Mouse (Mus musculus) embryonic facial prominence, embryonic 14.5 days (tissue): ENCODE results near the gene Mme. TPM values are rescaled to one million over a fixed set of nuclear protein-coding genes. Genes with fewer than 3 reads are reported as not detected.
A peak's percentile ranks its signal among the peaks of the same experiment; 100 is the strongest.

ENCODE experiments used
- ATAC-seq: fragments of 200-750 bp; cut with Nextera tagmentation; 2 replicates; pipeline ENCODE4 v1.8.0; 2017; ENCODE audit warnings: low read depth, moderate number of reproducible peaks, moderate TSS enrichment
- DNase-seq: peaks from one replicate; pipeline ENCODE4 v3.0.0-alpha.2; 2015; ENCODE audit warnings: low spot score
- H3K27ac ChIP-seq: fragments of 300-500 bp; sonication (generic); replicated peaks from 2 replicates; pipeline ENCODE4 v1.5.1; 2014; ENCODE audit warnings: low read depth, mild to moderate bottlenecking, low read length, moderate library complexity
- H3K27me3 ChIP-seq: fragments of 300-500 bp; sonication (generic); replicated peaks from 2 replicates; pipeline ENCODE4 v1.6.1; 2014; ENCODE audit warnings: low read length; ENCODE audit not compliant: control insufficient read depth, insufficient read depth
- H3K36me3 ChIP-seq: fragments of 300-500 bp; sonication (generic); 2 replicates; pipeline ENCODE4 v1.6.1; 2014; ENCODE audit warnings: low read length, mixed read lengths; ENCODE audit not compliant: control insufficient read depth, insufficient read depth
- H3K4me1 ChIP-seq: fragments of 300-500 bp; sonication (generic); 2 replicates; pipeline ENCODE4 v1.6.1; 2014; ENCODE audit warnings: antibody characterized with exemption, low read length; ENCODE audit not compliant: control insufficient read depth, insufficient read depth
- H3K4me2 ChIP-seq: fragments of 300-500 bp; sonication (generic); 2 replicates; pipeline ENCODE4 v1.6.1; 2014; ENCODE audit warnings: low read depth, mild to moderate bottlenecking, low read length, moderate library complexity, mixed read lengths
- H3K4me3 ChIP-seq: fragments of 300-500 bp; sonication (generic); 2 replicates; pipeline ENCODE4 v1.5.1; 2014; ENCODE audit warnings: low read depth, mild to moderate bottlenecking, low read length
- H3K9ac ChIP-seq: fragments of 300-500 bp; sonication (generic); 2 replicates; pipeline ENCODE4 v1.6.1; 2014; ENCODE audit warnings: low read depth, mild to moderate bottlenecking, low read length, moderate library complexity, mixed read lengths
- H3K9me3 ChIP-seq: fragments of 300-500 bp; sonication (generic); 2 replicates; pipeline ENCODE4 v1.6.1; 2016; ENCODE audit warnings: low read length; ENCODE audit not compliant: control insufficient read depth
- WGBS: fragments of 180-500 bp; shearing (Covaris S2); extraction: QIAGEN DNeasy Blood & Tissue Kit; methylation state at CpG from one replicate; pipeline ENCODE4 v1.1.7; 2014; 5-methylcytosine and 5-hydroxymethylcytosine counted together
- polyA plus RNA-seq: library from polyadenylated mRNA; unstranded; fragments of >200 nt; fragmentation: Nextera tagmentation; extraction: Ambion mirVana; gene quantifications from 2 replicates; pipeline ENCODE4 v1.2.1, GENCODE M21; 2014

Gene Mme
- 51.6 and 58.8 TPM in 2 replicates for polyA plus RNA-seq

- Histone ChIP-seq H3K27ac (no peak within 1 kb of the TSS), H3K4me1 (no peaks in the 10 kb centered on the region), H3K4me2 (no peak within 1 kb of the TSS), H3K27me3 (no peaks in the 10 kb centered on the region), H3K4me3 (no peak within 1 kb of the TSS), H3K9me3 (no peaks in the 10 kb centered on the region), H3K36me3 (no peaks in the 10 kb centered on the region), H3K9ac (no peak within 1 kb of the TSS)
- DNase-seq (no peak), ATAC-seq (no peak)
- WGBS, result 82% methylated on average over 7 of the region's 7 CpGs
Measured at GRCm38 (mm10) chr3:63241099-63241587, at the start of gene Mme. Gene Mme (plus strand): TSS chr3:63241537.

- H3K4me3 ChIP-seq, result no peak overlapping the region
Measured at GRCm38 (mm10) chr3:63196565-63196964, 44.8 kb upstream of the Mme start.

GRCm38 (mm10) chr3:63198026-63198425 lies 43.3 kb upstream of the Mme start:
- Histone ChIP-seq H3K9ac (no peak overlapping the region), H3K36me3 (no peaks in the 10 kb centered on the region), H3K27ac (no peak overlapping the region), H3K4me2 (no peak overlapping the region), H3K4me3 (no peak overlapping the region), H3K4me1 (no peaks in the 10 kb centered on the region), H3K27me3 (no peaks in the 10 kb centered on the region), H3K9me3 (no peaks in the 10 kb centered on the region)
- no peak for DNase-seq
- 94% methylated on average over 2 of the region's 2 CpGs for WGBS
- ATAC-seq, result no peak

More at GRCm38 (mm10) chr3:63196565-63196964, 44.8 kb upstream of the Mme start:
- Histone ChIP-seq H3K36me3 (no peaks in the 10 kb centered on the region), H3K9ac (no peak overlapping the region), H3K27me3 (no peaks in the 10 kb centered on the region), H3K4me2 (no peak overlapping the region), H3K4me1 (no peaks in the 10 kb centered on the region), H3K9me3 (no peaks in the 10 kb centered on the region), H3K27ac (no peak overlapping the region)
- ATAC-seq (no peak), DNase-seq (peak; percentile 67)
- WGBS, result 55% methylated on average over 3 of the region's 3 CpGs

DNA sequence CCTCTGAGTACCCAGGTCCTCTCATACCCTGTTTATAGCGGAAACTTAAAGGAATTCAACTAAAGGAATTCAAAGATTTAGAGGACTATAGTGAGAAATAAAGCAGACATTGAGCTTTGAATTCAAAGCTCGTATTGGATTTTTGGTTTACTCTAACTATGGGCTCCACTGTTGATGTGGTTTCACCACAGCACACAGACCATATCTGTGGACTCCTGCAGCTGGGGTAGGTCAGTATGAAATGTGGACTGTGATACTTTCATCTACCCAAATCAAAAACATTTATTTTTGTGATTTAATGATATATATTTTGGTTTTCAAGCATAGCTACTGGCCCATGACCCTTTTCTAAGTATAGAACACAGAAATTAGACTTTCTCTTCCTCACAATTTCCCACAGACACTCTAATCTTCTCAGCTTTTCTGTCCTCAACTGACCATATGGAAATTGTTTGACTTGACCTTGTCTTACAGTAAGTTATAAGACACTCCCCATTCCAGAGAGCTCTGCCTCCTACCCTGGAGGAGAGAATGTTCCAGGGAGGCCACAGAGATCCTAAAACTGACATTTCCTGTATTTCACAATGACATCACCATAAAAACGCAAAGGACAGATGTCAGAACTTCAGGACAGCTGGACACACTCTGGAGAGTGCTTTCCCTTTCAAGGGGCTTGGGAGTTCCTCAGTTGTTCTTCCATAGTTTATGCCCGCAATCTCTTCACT lies 19.3 kb upstream of the Mme start:
- no peak overlapping the region for H3K4me3 ChIP-seq
- no peaks in the 10 kb centered on the region; the same call in 1 of the 2 replicates for H3K4me1 ChIP-seq
- no peak overlapping the region for H3K9ac ChIP-seq
- H3K9me3 ChIP-seq, result no peaks in the 10 kb centered on the region
- no peaks in the 10 kb centered on the region for H3K27me3 ChIP-seq
- H3K27ac ChIP-seq, result no peak overlapping the region
- H3K36me3 ChIP-seq, result no peaks in the 10 kb centered on the region
- H3K4me2 ChIP-seq, result no peak overlapping the region
- WGBS, result 79% methylated on average over 4 of the region's 4 CpGs
- ATAC-seq, result no peak
- peak; percentile 19 for DNase-seq

DNA sequence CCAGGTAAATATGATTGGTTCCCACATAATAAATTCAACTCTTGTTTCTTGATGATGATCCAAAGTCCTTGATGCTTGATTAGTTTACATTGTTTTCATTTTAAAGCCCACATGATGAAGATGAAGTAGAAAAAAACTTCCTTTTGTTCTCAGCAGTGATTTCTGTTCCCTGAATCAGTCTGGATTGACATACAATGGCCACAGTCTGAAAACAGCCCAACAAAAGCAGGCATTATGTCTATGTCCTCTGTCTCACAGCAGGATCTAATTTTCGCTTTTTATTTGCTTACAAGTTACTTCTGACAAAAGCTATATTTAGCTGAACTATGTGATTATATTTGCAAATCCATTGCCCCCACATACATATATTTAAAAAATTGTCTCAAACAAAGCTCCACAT lies 17.7 kb upstream of the Mme start:
- 57% methylated on average over 1 of the region's 1 CpGs for WGBS
- Histone ChIP-seq H3K9me3 (no peaks in the 10 kb centered on the region), H3K9ac (no peak overlapping the region), H3K27ac (no peak overlapping the region), H3K4me2 (no peak overlapping the region), H3K36me3 (no peaks in the 10 kb centered on the region), H3K4me1 (no peaks in the 10 kb centered on the region; the same call in 1 of the 2 replicates), H3K27me3 (no peaks in the 10 kb centered on the region), H3K4me3 (no peak overlapping the region)
- ATAC-seq (no peak), DNase-seq (peak; percentile 19)

DNA sequence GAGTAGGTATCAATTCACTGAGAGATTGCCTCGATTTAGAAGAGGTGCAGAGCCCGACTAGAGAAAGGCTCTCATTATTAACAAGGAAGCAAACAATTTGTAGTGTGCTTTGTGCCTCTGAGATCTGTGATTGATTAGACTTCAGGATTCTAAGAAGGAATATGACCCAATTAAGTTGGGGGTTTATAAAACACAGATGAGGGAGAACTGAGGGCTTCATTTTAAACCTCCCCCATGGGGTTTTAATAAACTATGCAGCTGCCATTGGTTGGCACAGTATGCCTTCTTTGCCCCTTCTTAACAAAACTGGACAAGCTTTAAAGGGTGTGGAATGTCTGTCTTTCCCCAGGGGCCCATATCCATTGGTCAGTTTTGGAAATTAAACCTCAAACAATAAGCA lies 5.4 kb upstream of the Mme start:
- Histone ChIP-seq H3K27me3 (no peaks in the 10 kb centered on the region), H3K27ac (no peak overlapping the region), H3K4me2 (no peak overlapping the region), H3K36me3 (no peaks in the 10 kb centered on the region), H3K9ac (no peak overlapping the region), H3K9me3 (no peaks in the 10 kb centered on the region), H3K4me3 (no peak overlapping the region), H3K4me1 (no peaks in the 10 kb centered on the region)
- DNase-seq (no peak), ATAC-seq (no peak)
- WGBS, result 26% methylated on average over 2 of the region's 2 CpGs

- no peak for ATAC-seq
- Histone ChIP-seq H3K4me3 (no peak overlapping the region), H3K36me3 (no peaks in the 10 kb centered on the region), H3K4me1 (no peaks in the 10 kb centered on the region), H3K9ac (no peak overlapping the region), H3K4me2 (no peak overlapping the region), H3K9me3 (no peaks in the 10 kb centered on the region), H3K27me3 (no peaks in the 10 kb centered on the region), H3K27ac (no peak overlapping the region)
- no peak for DNase-seq
Measured at GRCm38 (mm10) chr3:63243721-63244120, 2.4 kb downstream of the Mme start.

- H3K27me3 ChIP-seq, result no peaks in the 10 kb centered on the region
- H3K4me1 ChIP-seq, result no peaks in the 10 kb centered on the region
- no peak overlapping the region for H3K4me2 ChIP-seq
- H3K4me3 ChIP-seq, result no peak overlapping the region
- no peaks in the 10 kb centered on the region for H3K9me3 ChIP-seq
- no peaks in the 10 kb centered on the region for H3K36me3 ChIP-seq
- DNase-seq, result no peak
- ATAC-seq, result peak; percentile 6; the same call in 1 of the 2 replicates
- H3K9ac ChIP-seq, result no peak overlapping the region
- no peak overlapping the region for H3K27ac ChIP-seq
- WGBS, result 78% methylated on average over 2 of the region's 2 CpGs
Measured at GRCm38 (mm10) chr3:63272091-63272490, 30.8 kb downstream of the Mme start.

GRCm38 (mm10) chr3:63294316-63294715 lies 53.0 kb downstream of the Mme start:
- Histone ChIP-seq H3K4me1 (peaks cover 3% of the 10 kb centered on the region; the same call in 1 of the 2 replicates), H3K27me3 (no peaks in the 10 kb centered on the region), H3K4me2 (peak overlapping the region; percentile 84; the same call in 1 of the 2 replicates), H3K9me3 (no peaks in the 10 kb centered on the region), H3K27ac (peak overlapping the region; percentile 99), H3K4me3 (no peak overlapping the region), H3K9ac (no peak overlapping the region), H3K36me3 (no peaks in the 10 kb centered on the region)
- DNase-seq (no peak), ATAC-seq (no peak)
- WGBS, result 69% methylated on average over 6 of the region's 6 CpGs
